8 mouse cellular contexts compared by ENCODE assay signal in the genomic region with DNA sequence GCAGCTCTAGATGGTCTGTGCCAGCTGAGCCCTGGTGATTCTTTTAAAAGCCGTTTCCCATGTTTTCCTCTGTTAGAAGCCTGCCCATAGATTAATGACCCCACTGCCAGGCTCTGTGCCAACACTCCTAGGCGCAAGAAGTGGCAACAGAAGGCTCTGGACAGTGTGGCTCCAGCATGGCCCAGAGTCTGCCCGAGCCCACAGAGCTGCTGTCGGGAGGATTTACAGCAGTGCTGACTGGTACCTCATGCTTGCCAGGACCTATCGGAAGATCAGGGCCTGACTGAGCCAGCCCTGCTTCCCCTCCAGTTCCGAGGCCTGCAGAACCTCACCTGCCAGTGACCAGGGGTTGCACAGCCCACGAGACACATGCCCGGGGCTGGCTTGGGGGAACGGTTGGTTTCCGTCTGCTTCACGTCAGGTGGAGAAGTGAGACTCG.
DNase-seq lines count a peak whose midpoint lies in the region; ATAC-seq and TF ChIP-seq lines count a peak whose summit lies in the region.

No protein-coding gene starts in this region.

- no peak overlapping the region for H3K4me2 ChIP-seq in forebrain, embryonic 14.5 days (ENCODE audit: low read length)
- H3K4me2 ChIP-seq in forebrain, embryonic 12.5 days = no peak overlapping the region
- no peak overlapping the region for H3K4me2 ChIP-seq in stomach, postnatal 0 days (replicated peaks; ENCODE audit: low read depth)

- H3K27ac ChIP-seq in forebrain, embryonic 14.5 days (ENCODE audit: low read depth, low read length) = peak overlapping the region; percentile 52; the same call in 1 of the 2 replicates
- H3K27ac ChIP-seq in forebrain, embryonic 12.5 days = no peak overlapping the region
- no peak overlapping the region for H3K27ac ChIP-seq in stomach, postnatal 0 days (replicated peaks)

- no peak for TF ChIP-seq CTCF in stomach, postnatal 0 days (IDR thresholded peaks at IDR 0.05; ENCODE audit: low read depth)

- 76% methylated on average over 12 of the region's 12 CpGs for WGBS in forebrain, embryonic 14.5 days
- WGBS in forebrain, embryonic 12.5 days = 91% methylated on average over 12 of the region's 12 CpGs
- WGBS in stomach, postnatal 0 days = 57% methylated on average over 12 of the region's 12 CpGs

- H3K4me1 ChIP-seq in forebrain, embryonic 14.5 days (ENCODE audit: control insufficient read depth, insufficient read depth, low read length) = peaks cover 11% of the 10 kb centered on the region
- no peaks in the 10 kb centered on the region for H3K4me1 ChIP-seq in forebrain, embryonic 12.5 days
- no peaks in the 10 kb centered on the region for H3K4me1 ChIP-seq in stomach, postnatal 0 days (replicated peaks; ENCODE audit: control insufficient read depth, insufficient read depth)

- no peak overlapping the region for H3K4me3 ChIP-seq in forebrain, embryonic 14.5 days (ENCODE audit: low read depth, low read length)
- no peak overlapping the region for H3K4me3 ChIP-seq in forebrain, embryonic 12.5 days (replicated peaks)
- no peak overlapping the region for H3K4me3 ChIP-seq in stomach, postnatal 0 days (ENCODE audit: low read depth, low read length)

- H3K9me3 ChIP-seq in forebrain, embryonic 14.5 days (replicated peaks; ENCODE audit: control insufficient read depth, low read length) = no peaks in the 10 kb centered on the region
- H3K9me3 ChIP-seq in forebrain, embryonic 12.5 days = no peaks in the 10 kb centered on the region
- H3K9me3 ChIP-seq in stomach, postnatal 0 days (ENCODE audit: control insufficient read depth, low read length) = no peaks in the 10 kb centered on the region

- no peaks in the 10 kb centered on the region for H3K27me3 ChIP-seq in forebrain, embryonic 14.5 days (replicated peaks; ENCODE audit: control insufficient read depth, insufficient read depth, low read length)
- no peaks in the 10 kb centered on the region for H3K27me3 ChIP-seq in forebrain, embryonic 12.5 days
- no peaks in the 10 kb centered on the region for H3K27me3 ChIP-seq in stomach, postnatal 0 days (ENCODE audit: control insufficient read depth, insufficient read depth, low read length)

- TF ChIP-seq EP300 in stomach, postnatal 0 days (optimal IDR thresholded peaks at IDR 0.05) = no peak

- DNase-seq in forebrain, embryonic 14.5 days (ENCODE audit: low spot score) = peak; percentile 67
- peak; percentile 33 for DNase-seq in ovary, postnatal 36 days (ENCODE audit: low spot score)
- no peak for DNase-seq in ovary, postnatal 10 days (ENCODE audit: low spot score)
- peak; percentile 55 for DNase-seq in kidney, postnatal 10 days
- DNase-seq in stomach, postnatal 0 days (ENCODE audit: low spot score) = peak; percentile 26
- no peak for DNase-seq in left cerebral cortex, postnatal 10 days (ENCODE audit: extremely low spot score in 1 of 2, low spot score in 2 of 2)
- no peak for DNase-seq in right cerebral cortex, adult 2 months (ENCODE audit: low spot score in 2 of 2)

- no peak overlapping the region for H3K9ac ChIP-seq in forebrain, embryonic 14.5 days (ENCODE audit: low read length)
- H3K9ac ChIP-seq in forebrain, embryonic 12.5 days = no peak overlapping the region
- no peak overlapping the region for H3K9ac ChIP-seq in stomach, postnatal 0 days (ENCODE audit: low read length)

- intact Hi-C loops in left cerebral cortex, postnatal 10 days (cut with DNase I) = no loop called here

- no peaks in the 10 kb centered on the region for H3K36me3 ChIP-seq in forebrain, embryonic 14.5 days (ENCODE audit: control insufficient read depth, insufficient read depth, low read length)
- H3K36me3 ChIP-seq in forebrain, embryonic 12.5 days (replicated peaks) = no peaks in the 10 kb centered on the region
- no peaks in the 10 kb centered on the region for H3K36me3 ChIP-seq in stomach, postnatal 0 days (ENCODE audit: control insufficient read depth, insufficient read depth, low read length)

- peak; percentile 67; the same call in 1 of the 2 replicates for ATAC-seq in forebrain, embryonic 14.5 days
- ATAC-seq in forebrain, embryonic 12.5 days (ENCODE audit: low FRiP score) = no peak
- peak; percentile 45; the same call in 1 of the 2 replicates for ATAC-seq in stomach, postnatal 0 days (ENCODE audit: low FRiP score, low TSS enrichment)

Comparison
In these comparisons a context has a peak if more than half of its experiments do, and no peak if none do; other contexts are left out.
1. DNase-seq: peak in forebrain, embryonic 14.5 days (single experiment), ovary, postnatal 36 days (single experiment), kidney, postnatal 10 days (single experiment) and stomach, postnatal 0 days (single experiment); none in ovary, postnatal 10 days (single experiment), left cerebral cortex, postnatal 10 days (0 of 2) and right cerebral cortex, adult 2 months (0 of 2).